Mouse (Mus musculus) neural tube, embryonic 14.5 days (tissue): ENCODE data around the gene Cnot10. TPM values are rescaled to one million over a fixed set of nuclear protein-coding genes. Genes with fewer than 3 reads are reported as not detected.

Experiments used
- ATAC-seq: fragments of 200-750 bp; cut with Nextera tagmentation; 2 replicates; pipeline ENCODE4 v1.8.0; 2017; ENCODE audit warnings: low read depth, mild to moderate bottlenecking, moderate TSS enrichment, moderate library complexity
- H3K27ac ChIP-seq: fragments of 300-500 bp; sonication (generic); 2 replicates; pipeline ENCODE4 v1.5.1; 2014; ENCODE audit warnings: low read depth, mild to moderate bottlenecking, control low read depth, low read length, moderate library complexity, mixed read lengths
- H3K27me3 ChIP-seq: fragments of 300-500 bp; sonication (generic); 2 replicates; pipeline ENCODE4 v1.6.1; 2014; ENCODE audit warnings: low read length; ENCODE audit not compliant: control insufficient read depth, insufficient read depth
- H3K36me3 ChIP-seq: fragments of 300-500 bp; sonication (generic); 2 replicates; pipeline ENCODE4 v1.6.1; 2014; ENCODE audit warnings: low read length, mixed read lengths; ENCODE audit not compliant: control insufficient read depth, insufficient read depth
- H3K4me1 ChIP-seq: fragments of 300-500 bp; sonication (generic); 2 replicates; pipeline ENCODE4 v1.6.1; 2014; ENCODE audit warnings: low read length; ENCODE audit not compliant: control insufficient read depth, insufficient read depth
- H3K4me2 ChIP-seq: fragments of 300-500 bp; sonication (generic); 2 replicates; pipeline ENCODE4 v1.6.1; 2014; ENCODE audit warnings: mild to moderate bottlenecking, low read depth, low read length, control low read depth
- H3K4me3 ChIP-seq: fragments of 300-500 bp; sonication (generic); 2 replicates; pipeline ENCODE4 v1.5.1; 2014; ENCODE audit warnings: low read depth, low read length, control low read depth, mixed read lengths
- H3K9ac ChIP-seq: fragments of 300-500 bp; sonication (generic); replicated peaks from 2 replicates; pipeline ENCODE4 v1.6.1; 2014; ENCODE audit warnings: low read depth, mild to moderate bottlenecking, control low read depth, low read length, mixed read lengths
- H3K9me3 ChIP-seq: fragments of 300-500 bp; sonication (generic); 2 replicates; pipeline ENCODE4 v1.6.1; 2016; ENCODE audit warnings: low read length; ENCODE audit not compliant: control insufficient read depth
- WGBS: fragments of 180-500 bp; shearing (Covaris S2); extraction: QIAGEN DNeasy Blood & Tissue Kit; methylation state at CpG from one replicate; pipeline ENCODE4 v1.1.7; 2014; 5-methylcytosine and 5-hydroxymethylcytosine counted together
- polyA plus RNA-seq: library from polyadenylated mRNA; unstranded; fragments of >200 nt; fragmentation: Nextera tagmentation; extraction: Ambion mirVana; gene quantifications from 2 replicates; pipeline ENCODE4 v1.2.1, GENCODE M21; 2014

Gene Cnot10
- polyA plus RNA-seq, 1 experiment from 2014 or later: 54.6 TPM

- WGBS: 89% methylated on average over 9 of the region's 9 CpGs
- no peak for ATAC-seq
- no peaks in the 10 kb centered on the region for H3K27me3 ChIP-seq
- H3K9ac ChIP-seq: no peak overlapping the region
- no peak overlapping the region for H3K27ac ChIP-seq
- H3K4me3 ChIP-seq: no peak overlapping the region
- peaks cover 44% of the 10 kb centered on the region for H3K36me3 ChIP-seq
- no peak overlapping the region for H3K4me2 ChIP-seq
- no peaks in the 10 kb centered on the region for H3K4me1 ChIP-seq
- no peaks in the 10 kb centered on the region for H3K9me3 ChIP-seq
Measured at GRCm38 (mm10) chr9:114614176-114614953, 25.6 kb downstream of the Cnot10 start.

- Histone ChIP-seq H3K27ac (no peak overlapping the region), H3K4me3 (no peak overlapping the region), H3K4me2 (no peak overlapping the region), H3K9ac (no peak overlapping the region), H3K27me3 (no peaks in the 10 kb centered on the region), H3K9me3 (no peaks in the 10 kb centered on the region), H3K36me3 (peaks cover 44% of the 10 kb centered on the region), H3K4me1 (no peaks in the 10 kb centered on the region)
- 96% methylated on average over 4 of the region's 4 CpGs for WGBS
- ATAC-seq: no peak
Measured at GRCm38 (mm10) chr9:114613026-114613425, 27.0 kb downstream of the Cnot10 start.

DNA sequence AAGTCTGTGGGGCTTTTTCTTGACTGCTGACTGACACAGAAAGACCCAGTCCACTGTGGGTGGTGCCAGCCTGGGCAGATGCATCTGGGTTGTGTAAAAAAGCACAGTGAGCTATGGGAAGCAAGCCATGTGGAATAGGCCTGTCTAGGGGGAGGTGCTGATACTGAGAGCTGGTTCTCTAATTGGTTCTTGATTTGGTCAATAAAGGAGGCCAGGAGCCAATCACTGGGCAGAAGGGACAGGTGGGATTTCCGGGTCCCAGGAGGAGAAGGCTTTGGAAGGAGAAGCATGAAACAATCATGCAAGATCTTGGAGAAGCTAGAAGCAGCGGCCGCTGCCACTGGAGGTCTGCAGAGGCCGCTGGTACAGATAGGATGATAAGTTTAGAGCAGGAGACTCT lies 27.4 kb downstream of the Cnot10 start:
- WGBS: 88% methylated on average over 4 of the region's 4 CpGs
- H3K4me3 ChIP-seq: no peak overlapping the region
- no peaks in the 10 kb centered on the region for H3K9me3 ChIP-seq
- H3K4me1 ChIP-seq: no peaks in the 10 kb centered on the region
- H3K4me2 ChIP-seq: no peak overlapping the region
- H3K27me3 ChIP-seq: no peaks in the 10 kb centered on the region
- ATAC-seq: no peak
- no peak overlapping the region for H3K9ac ChIP-seq
- peaks cover 40% of the 10 kb centered on the region for H3K36me3 ChIP-seq
- H3K27ac ChIP-seq: no peak overlapping the region

- Histone ChIP-seq H3K9ac (no peak overlapping the region), H3K9me3 (no peaks in the 10 kb centered on the region), H3K27ac (no peak overlapping the region), H3K4me3 (no peak overlapping the region), H3K4me2 (no peak overlapping the region), H3K4me1 (no peaks in the 10 kb centered on the region), H3K36me3 (peaks cover 31% of the 10 kb centered on the region), H3K27me3 (no peaks in the 10 kb centered on the region)
- ATAC-seq: no peak
- 96% methylated on average over 3 of the region's 3 CpGs for WGBS
Measured at GRCm38 (mm10) chr9:114610266-114610665, 29.7 kb downstream of the Cnot10 start.

GRCm38 (mm10) chr9:114603876-114604540 lies 36.0 kb downstream of the Cnot10 start:
- Histone ChIP-seq H3K27me3 (no peaks in the 10 kb centered on the region), H3K4me1 (no peaks in the 10 kb centered on the region), H3K4me3 (no peak overlapping the region), H3K27ac (no peak overlapping the region), H3K4me2 (no peak overlapping the region), H3K9me3 (no peaks in the 10 kb centered on the region), H3K9ac (no peak overlapping the region), H3K36me3 (peaks cover 7% of the 10 kb centered on the region)
- ATAC-seq: no peak
- WGBS: 74% methylated on average over 12 of the region's 12 CpGs

GRCm38 (mm10) chr9:114601096-114601495 lies 38.9 kb downstream of the Cnot10 start:
- H3K9ac ChIP-seq: no peak overlapping the region
- 48% methylated on average over 1 of the region's 1 CpGs for WGBS
- H3K9me3 ChIP-seq: no peaks in the 10 kb centered on the region
- no peak overlapping the region for H3K4me3 ChIP-seq
- H3K36me3 ChIP-seq: peaks cover 23% of the 10 kb centered on the region
- no peaks in the 10 kb centered on the region for H3K4me1 ChIP-seq
- H3K27ac ChIP-seq: no peak overlapping the region
- no peak overlapping the region for H3K4me2 ChIP-seq
- H3K27me3 ChIP-seq: no peaks in the 10 kb centered on the region
- ATAC-seq: no peak

GRCm38 (mm10) chr9:114585017-114585345 lies 55.0 kb downstream of the Cnot10 start:
- no peak overlapping the region for H3K4me2 ChIP-seq
- 31% methylated on average over 5 of the region's 5 CpGs for WGBS
- no peak for ATAC-seq
- no peaks in the 10 kb centered on the region for H3K9me3 ChIP-seq
- H3K9ac ChIP-seq: no peak overlapping the region
- no peaks in the 10 kb centered on the region for H3K27me3 ChIP-seq
- H3K27ac ChIP-seq: no peak overlapping the region
- peaks cover 9% of the 10 kb centered on the region for H3K36me3 ChIP-seq
- H3K4me3 ChIP-seq: no peak overlapping the region
- H3K4me1 ChIP-seq: no peaks in the 10 kb centered on the region

DNA sequence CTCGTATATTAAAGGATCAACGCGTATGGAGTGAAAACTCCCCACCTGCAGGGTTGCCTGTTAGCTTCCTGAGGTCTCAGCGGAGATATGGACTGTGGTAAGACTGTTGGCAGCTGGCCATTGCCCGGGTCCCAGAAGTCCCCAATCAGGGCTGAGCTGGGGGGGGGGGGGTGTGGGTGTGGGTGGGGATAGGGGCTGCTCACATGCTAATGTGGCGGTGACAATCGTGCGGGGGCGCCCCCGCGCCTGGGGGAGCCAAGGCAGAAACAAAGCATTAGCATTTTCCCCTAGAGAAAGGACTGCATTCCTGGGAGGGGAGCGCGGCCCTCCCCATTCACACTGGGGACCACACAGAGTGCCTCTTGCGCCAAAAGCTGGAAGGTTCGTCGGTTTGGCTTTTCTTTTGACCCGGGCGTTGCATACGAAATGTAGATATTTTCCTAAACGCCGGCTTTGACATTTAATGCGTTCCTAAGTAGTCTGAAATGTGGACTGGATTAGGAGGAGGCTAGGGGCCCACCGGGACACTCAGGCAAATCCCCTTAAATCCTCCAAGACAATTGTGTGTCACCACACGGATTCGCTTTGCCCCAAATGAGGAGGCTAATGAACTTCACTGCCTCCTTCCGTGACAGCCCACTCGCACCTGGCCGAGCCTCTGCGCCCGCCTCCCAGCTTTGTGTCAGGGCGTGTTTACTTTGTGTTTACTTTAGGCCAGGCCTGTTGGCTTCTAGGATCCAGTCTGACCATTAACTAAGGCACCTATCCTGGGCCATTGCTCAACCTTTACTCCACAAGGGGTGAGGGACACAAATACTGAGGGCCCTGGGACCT lies 55.6 kb downstream of the Cnot10 start:
- Histone ChIP-seq H3K4me2 (peak overlapping the region; percentile 39), H3K27ac (no peak overlapping the region), H3K9me3 (no peaks in the 10 kb centered on the region), H3K36me3 (peaks cover 8% of the 10 kb centered on the region), H3K27me3 (no peaks in the 10 kb centered on the region), H3K9ac (no peak overlapping the region), H3K4me1 (no peaks in the 10 kb centered on the region), H3K4me3 (peak overlapping the region; percentile 4; the same call in 1 of the 2 replicates)
- WGBS: 4% methylated on average over 31 of the region's 31 CpGs
- ATAC-seq: peak; percentile 61; the same call in 1 of the 2 replicates

- Histone ChIP-seq H3K27ac (no peak overlapping the region), H3K27me3 (no peaks in the 10 kb centered on the region), H3K9me3 (no peaks in the 10 kb centered on the region), H3K36me3 (peaks cover 3% of the 10 kb centered on the region; the same call in 1 of the 2 replicates), H3K9ac (no peak overlapping the region), H3K4me3 (peak overlapping the region; percentile 4; the same call in 1 of the 2 replicates), H3K4me2 (peak overlapping the region; percentile 39), H3K4me1 (no peaks in the 10 kb centered on the region)
- ATAC-seq: peak; percentile 75; the same call in 1 of the 2 replicates
- WGBS: under 1% methylated on average over 23 of the region's 23 CpGs
Measured at GRCm38 (mm10) chr9:114583812-114584182, 56.2 kb downstream of the Cnot10 start.
